Mouse (Mus musculus): ENCODE measurements at regions not wholly inside any gene's neighbourhood (a gene's known extent, or its start where the extent isn't known, plus 50 kb on each side); places are given as distances from the start of the nearest gene placed in this dataset.

DNA sequence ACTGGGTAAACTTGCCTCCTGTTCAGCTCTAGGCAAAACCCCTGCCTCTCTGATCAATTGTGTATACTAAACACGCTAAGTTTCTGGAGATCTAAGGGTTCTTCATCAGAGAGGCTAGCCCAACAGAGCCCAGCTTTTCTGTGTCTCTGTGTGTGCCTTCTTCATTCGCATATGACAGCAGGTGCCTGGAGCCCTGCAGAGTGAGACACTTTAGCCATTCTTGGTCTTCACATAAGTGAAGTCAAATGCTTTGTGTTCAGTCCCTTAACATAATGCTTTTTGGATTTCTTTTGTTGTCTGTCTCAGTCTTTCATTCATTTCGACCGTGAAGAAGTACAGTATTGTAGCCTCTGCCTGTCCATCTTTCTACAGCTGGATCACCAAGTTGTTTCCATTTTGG is 427.3 kb upstream of the Nr5a2 start:
- no peak overlapping the region for H3K9ac ChIP-seq (ENCODE audit: low read length)
- no peak overlapping the region for H3K4me3 ChIP-seq (ENCODE audit: low read length)
- H3K4me2 ChIP-seq (ENCODE audit: low read depth, low read length): no peak overlapping the region
- H3K36me3 ChIP-seq (ENCODE audit: control insufficient read depth, insufficient read depth, low read length): no peaks in the 10 kb centered on the region
- H3K4me1 ChIP-seq (replicated peaks; ENCODE audit: control insufficient read depth, insufficient read depth, low read length): no peaks in the 10 kb centered on the region
- H3K9me3 ChIP-seq (ENCODE audit: control insufficient read depth, low read length): no peaks in the 10 kb centered on the region
- 81% methylated on average over 4 of the region's 4 CpGs for WGBS
- H3K27ac ChIP-seq (ENCODE audit: low read length): no peak overlapping the region
- no peaks in the 10 kb centered on the region for H3K27me3 ChIP-seq (ENCODE audit: control insufficient read depth, insufficient read depth, low read depth, low read length)
- no peak for ATAC-seq (ENCODE audit: low read depth)

DNA sequence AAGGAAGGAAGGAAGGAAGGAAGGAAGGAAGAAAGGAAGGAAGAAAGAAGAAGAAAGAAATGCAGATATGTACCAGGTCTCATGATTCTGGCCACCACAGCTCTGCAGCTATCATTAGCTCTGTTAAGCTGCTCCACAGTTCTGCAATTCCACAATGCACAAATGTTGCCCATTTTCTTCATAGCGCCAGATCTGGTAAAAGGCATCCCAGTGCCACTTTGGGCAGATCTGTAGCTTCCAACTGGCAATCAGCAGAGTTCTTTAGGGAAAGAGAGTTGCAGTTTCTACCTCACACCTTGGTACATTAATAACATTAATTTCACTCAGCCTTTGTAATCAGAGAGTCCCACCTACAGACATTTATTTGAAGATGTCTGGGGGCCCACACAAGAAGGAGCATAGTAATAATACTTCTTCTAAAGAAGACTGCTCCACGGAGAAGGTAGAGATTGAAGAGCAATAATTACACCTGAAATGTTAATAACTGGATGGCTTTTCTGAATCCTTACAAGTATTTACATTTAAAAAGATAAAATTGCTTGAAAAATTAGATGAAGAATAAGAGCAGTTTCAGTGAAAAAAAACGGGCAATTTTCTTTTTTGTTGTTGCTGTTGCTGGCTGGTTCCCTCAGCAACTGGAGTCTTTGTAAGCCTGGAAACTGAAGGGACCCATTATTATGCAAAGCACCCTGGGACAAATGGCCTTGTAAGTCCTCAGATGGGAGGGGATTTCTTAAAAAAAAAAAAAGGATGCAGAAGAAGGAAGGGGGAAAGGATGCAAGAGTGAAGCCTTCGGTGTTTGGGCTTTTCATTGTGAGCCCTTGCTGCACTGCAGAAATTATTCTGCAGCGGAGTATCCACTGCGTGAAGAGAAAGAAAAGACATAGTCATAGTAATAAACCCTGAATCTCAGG is 418.1 kb upstream of the Nr5a2 start:
- H3K36me3 ChIP-seq (ENCODE audit: control insufficient read depth, insufficient read depth, low read length): no peaks in the 10 kb centered on the region
- WGBS: 44% methylated on average over 6 of the region's 6 CpGs
- no peaks in the 10 kb centered on the region for H3K27me3 ChIP-seq (ENCODE audit: control insufficient read depth, insufficient read depth, low read depth, low read length)
- ATAC-seq (ENCODE audit: low read depth): no peak
- H3K4me3 ChIP-seq (ENCODE audit: low read length): no peak overlapping the region
- H3K4me2 ChIP-seq (ENCODE audit: low read depth, low read length): no peak overlapping the region
- peaks cover 6% of the 10 kb centered on the region; the same call in 1 of the 2 replicates for H3K4me1 ChIP-seq (replicated peaks; ENCODE audit: control insufficient read depth, insufficient read depth, low read length)
- H3K9me3 ChIP-seq (ENCODE audit: control insufficient read depth, low read length): no peaks in the 10 kb centered on the region
- H3K9ac ChIP-seq (ENCODE audit: low read length): no peak overlapping the region
- H3K27ac ChIP-seq (ENCODE audit: low read length): no peak overlapping the region

DNA sequence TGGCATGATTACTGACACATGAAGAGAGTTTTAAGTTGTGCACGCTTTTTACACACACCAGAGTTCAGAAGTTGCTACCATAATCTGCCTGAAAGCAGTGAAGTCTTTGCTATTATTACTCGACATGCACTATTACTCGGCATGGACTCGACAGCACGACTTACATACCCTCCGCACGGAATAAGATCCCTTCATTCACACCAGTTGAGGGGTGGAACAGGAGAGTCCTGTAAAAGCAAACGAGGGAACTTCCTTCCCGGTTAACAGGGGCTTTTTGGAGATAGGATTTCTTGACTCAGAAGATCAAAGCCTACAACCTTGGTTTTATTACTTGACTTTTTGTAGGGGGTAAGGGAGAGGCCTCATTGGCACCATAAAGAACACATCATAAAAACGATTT is 416.4 kb upstream of the Nr5a2 start:
- H3K4me1 ChIP-seq (replicated peaks; ENCODE audit: control insufficient read depth, insufficient read depth, low read length): peaks cover 6% of the 10 kb centered on the region; the same call in 1 of the 2 replicates
- H3K9ac ChIP-seq (ENCODE audit: low read length): no peak overlapping the region
- H3K9me3 ChIP-seq (ENCODE audit: control insufficient read depth, low read length): no peaks in the 10 kb centered on the region
- no peaks in the 10 kb centered on the region for H3K27me3 ChIP-seq (ENCODE audit: control insufficient read depth, insufficient read depth, low read depth, low read length)
- no peak overlapping the region for H3K27ac ChIP-seq (ENCODE audit: low read length)
- H3K4me2 ChIP-seq (ENCODE audit: low read depth, low read length): no peak overlapping the region
- no peak for ATAC-seq (ENCODE audit: low read depth)
- H3K36me3 ChIP-seq (ENCODE audit: control insufficient read depth, insufficient read depth, low read length): no peaks in the 10 kb centered on the region
- H3K4me3 ChIP-seq (ENCODE audit: low read length): no peak overlapping the region
- 60% methylated on average over 10 of the region's 10 CpGs for WGBS

DNA sequence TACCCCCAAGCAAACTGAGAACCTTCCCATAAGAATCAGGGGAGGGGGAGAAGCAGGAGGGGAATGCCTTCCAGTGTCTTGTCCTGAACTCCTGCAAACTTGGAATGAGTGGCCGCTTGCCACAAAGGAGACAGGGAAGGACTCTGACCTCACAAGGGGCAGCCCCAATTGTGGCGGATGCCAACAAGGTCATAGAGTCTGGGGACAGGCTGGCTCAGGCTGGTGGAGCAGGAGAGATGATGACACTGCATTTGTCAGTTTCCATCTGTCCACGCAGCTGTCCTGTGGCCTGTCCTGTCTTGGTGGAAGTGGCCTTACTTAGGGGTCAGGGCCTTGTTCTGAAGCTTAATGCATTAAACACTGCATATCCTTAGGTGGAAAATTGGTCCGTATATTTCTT is 414.4 kb upstream of the Nr5a2 start:
- Histone ChIP-seq H3K27me3 (ENCODE audit: control insufficient read depth, insufficient read depth, low read depth, low read length) (no peaks in the 10 kb centered on the region), H3K4me3 (ENCODE audit: low read length) (no peak overlapping the region), H3K27ac (ENCODE audit: low read length) (no peak overlapping the region), H3K36me3 (ENCODE audit: control insufficient read depth, insufficient read depth, low read length) (no peaks in the 10 kb centered on the region), H3K9me3 (ENCODE audit: control insufficient read depth, low read length) (no peaks in the 10 kb centered on the region), H3K4me1 (replicated peaks; ENCODE audit: control insufficient read depth, insufficient read depth, low read length) (peaks cover 6% of the 10 kb centered on the region; the same call in 1 of the 2 replicates), H3K4me2 (ENCODE audit: low read depth, low read length) (no peak overlapping the region), H3K9ac (ENCODE audit: low read length) (no peak overlapping the region)
- WGBS: 67% methylated on average over 4 of the region's 4 CpGs
- ATAC-seq (ENCODE audit: low read depth): no peak

DNA sequence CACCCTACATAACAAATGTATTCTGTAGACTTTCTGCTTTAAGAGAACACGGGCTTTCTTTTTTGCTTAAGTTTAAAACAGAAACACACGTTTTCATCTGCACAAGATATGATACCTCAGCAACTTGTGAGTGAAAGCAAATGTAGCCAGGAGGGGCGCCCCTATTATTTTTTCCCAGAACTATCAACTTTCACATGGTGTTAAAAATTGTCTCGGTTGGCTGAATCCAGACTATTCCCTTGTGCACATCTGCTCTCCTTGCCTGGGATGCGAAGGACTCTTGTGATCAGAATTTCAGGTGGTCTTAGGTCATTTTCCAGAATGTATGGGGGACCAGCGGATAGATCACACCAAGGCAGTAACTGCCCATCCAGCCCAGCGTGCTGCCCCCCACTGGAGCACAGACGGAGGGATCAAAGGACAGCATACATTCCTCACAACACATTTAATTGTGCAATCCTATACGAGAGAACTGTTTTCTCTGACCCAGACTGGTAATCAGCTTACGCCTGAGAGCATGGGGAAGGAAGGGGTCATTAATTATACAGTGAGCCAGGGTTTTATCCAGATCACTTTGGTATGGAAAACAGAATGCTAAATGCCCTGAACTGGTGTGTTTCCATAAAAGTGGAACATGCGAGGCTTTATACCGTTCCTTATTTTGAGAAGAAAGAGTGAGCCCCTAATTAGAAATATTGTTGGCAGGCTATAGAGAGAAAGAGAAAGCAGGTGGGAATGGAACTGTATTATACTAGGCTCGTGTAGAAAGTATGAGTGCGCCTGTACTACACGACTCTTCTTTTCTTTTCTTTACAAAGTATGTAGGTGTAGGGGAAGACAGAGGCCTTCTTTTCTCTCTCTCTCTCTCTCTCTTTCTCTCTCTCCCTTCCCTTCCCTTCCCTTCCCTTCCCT is 413.5 kb upstream of the Nr5a2 start:
- H3K4me1 ChIP-seq (replicated peaks; ENCODE audit: control insufficient read depth, insufficient read depth, low read length): peaks cover 6% of the 10 kb centered on the region
- no peaks in the 10 kb centered on the region for H3K9me3 ChIP-seq (ENCODE audit: control insufficient read depth, low read length)
- ATAC-seq (ENCODE audit: low read depth): peak; percentile 54; the same call in 1 of the 2 replicates
- no peaks in the 10 kb centered on the region for H3K27me3 ChIP-seq (ENCODE audit: control insufficient read depth, insufficient read depth, low read depth, low read length)
- no peak overlapping the region for H3K9ac ChIP-seq (ENCODE audit: low read length)
- no peaks in the 10 kb centered on the region for H3K36me3 ChIP-seq (ENCODE audit: control insufficient read depth, insufficient read depth, low read length)
- H3K27ac ChIP-seq (ENCODE audit: low read length): no peak overlapping the region
- H3K4me2 ChIP-seq (ENCODE audit: low read depth, low read length): no peak overlapping the region
- no peak overlapping the region for H3K4me3 ChIP-seq (ENCODE audit: low read length)
- WGBS: 68% methylated on average over 15 of the region's 15 CpGs

DNA sequence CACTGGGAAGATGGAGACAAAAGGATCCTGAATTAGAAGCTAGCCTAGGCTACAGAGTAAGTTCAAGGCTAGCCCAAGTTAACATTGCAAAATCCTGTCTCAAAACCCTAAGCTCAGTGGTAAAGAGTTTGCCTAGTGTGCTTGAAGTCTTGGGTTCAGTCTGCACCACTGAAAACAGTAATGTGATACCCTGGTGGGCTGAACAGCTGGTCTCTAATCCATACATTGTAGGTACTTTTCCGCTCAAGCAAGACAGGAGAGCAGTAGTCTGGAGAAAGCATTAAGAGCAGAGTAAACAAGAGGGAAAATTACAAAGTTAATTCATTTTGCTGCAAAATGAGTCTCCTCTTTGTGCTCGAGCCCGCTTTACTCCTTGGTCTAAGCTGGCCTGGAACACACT is 412.0 kb upstream of the Nr5a2 start:
- no peaks in the 10 kb centered on the region for H3K27me3 ChIP-seq (ENCODE audit: control insufficient read depth, insufficient read depth, low read depth, low read length)
- H3K4me2 ChIP-seq (ENCODE audit: low read depth, low read length): no peak overlapping the region
- 77% methylated on average over 3 of the region's 3 CpGs for WGBS
- H3K36me3 ChIP-seq (ENCODE audit: control insufficient read depth, insufficient read depth, low read length): no peaks in the 10 kb centered on the region
- H3K4me1 ChIP-seq (replicated peaks; ENCODE audit: control insufficient read depth, insufficient read depth, low read length): peaks cover 6% of the 10 kb centered on the region
- no peaks in the 10 kb centered on the region for H3K9me3 ChIP-seq (ENCODE audit: control insufficient read depth, low read length)
- no peak overlapping the region for H3K9ac ChIP-seq (ENCODE audit: low read length)
- H3K4me3 ChIP-seq (ENCODE audit: low read length): no peak overlapping the region
- H3K27ac ChIP-seq (ENCODE audit: low read length): no peak overlapping the region
- ATAC-seq (ENCODE audit: low read depth): no peak

DNA sequence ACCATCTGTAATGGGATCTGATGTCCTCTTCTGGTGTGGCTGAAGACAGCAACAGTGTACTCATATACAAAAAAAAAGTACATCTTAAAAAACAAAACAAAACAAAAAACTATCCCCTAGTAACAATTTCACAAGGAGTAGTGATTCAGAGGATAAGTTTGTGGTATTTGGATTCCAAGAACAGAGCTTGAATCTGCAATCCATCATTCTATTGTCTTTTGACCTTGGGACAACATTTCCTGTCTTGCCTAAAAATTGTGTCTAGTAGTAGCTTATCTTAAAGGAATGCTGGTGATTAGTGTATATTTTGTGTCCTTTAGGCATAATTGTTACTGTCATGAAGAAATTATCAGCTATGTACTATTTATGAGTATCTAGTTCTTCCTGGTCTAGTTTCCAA is 404.1 kb upstream of the Nr5a2 start:
- Histone ChIP-seq H3K4me3 (ENCODE audit: low read length) (no peak overlapping the region), H3K9ac (ENCODE audit: low read length) (no peak overlapping the region), H3K36me3 (ENCODE audit: control insufficient read depth, insufficient read depth, low read length) (no peaks in the 10 kb centered on the region), H3K27ac (ENCODE audit: low read length) (no peak overlapping the region), H3K4me2 (ENCODE audit: low read depth, low read length) (no peak overlapping the region), H3K4me1 (replicated peaks; ENCODE audit: control insufficient read depth, insufficient read depth, low read length) (no peaks in the 10 kb centered on the region; the same call in 1 of the 2 replicates), H3K9me3 (ENCODE audit: control insufficient read depth, low read length) (no peaks in the 10 kb centered on the region), H3K27me3 (ENCODE audit: control insufficient read depth, insufficient read depth, low read depth, low read length) (no peaks in the 10 kb centered on the region)
- ATAC-seq (ENCODE audit: low read depth): no peak

DNA sequence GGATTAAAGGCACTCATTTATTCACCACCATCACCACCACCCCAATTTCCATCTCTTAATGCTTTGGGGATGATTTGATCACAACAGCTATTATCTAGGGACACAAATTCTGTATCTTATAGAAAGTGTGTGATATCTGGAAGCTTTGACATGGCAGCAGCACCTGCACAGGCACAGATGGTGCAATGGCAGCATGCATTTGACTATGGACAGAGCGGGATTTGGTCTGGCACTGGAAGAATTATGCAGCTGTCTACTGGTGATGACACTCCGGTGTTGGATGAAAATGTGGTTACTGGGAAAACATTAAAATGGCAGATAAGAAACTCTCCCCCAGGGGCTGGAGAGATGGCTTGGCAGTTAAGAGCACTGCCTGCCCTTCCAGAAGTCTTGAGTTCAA is 403.7 kb upstream of the Nr5a2 start:
- no peak overlapping the region for H3K4me2 ChIP-seq (ENCODE audit: low read depth, low read length)
- H3K36me3 ChIP-seq (ENCODE audit: control insufficient read depth, insufficient read depth, low read length): no peaks in the 10 kb centered on the region
- 94% methylated on average over 2 of the region's 2 CpGs for WGBS
- H3K27me3 ChIP-seq (ENCODE audit: control insufficient read depth, insufficient read depth, low read depth, low read length): no peaks in the 10 kb centered on the region
- no peak overlapping the region for H3K4me3 ChIP-seq (ENCODE audit: low read length)
- ATAC-seq (ENCODE audit: low read depth): no peak
- no peak overlapping the region for H3K9ac ChIP-seq (ENCODE audit: low read length)
- no peak overlapping the region for H3K27ac ChIP-seq (ENCODE audit: low read length)
- no peaks in the 10 kb centered on the region for H3K9me3 ChIP-seq (ENCODE audit: control insufficient read depth, low read length)
- H3K4me1 ChIP-seq (replicated peaks; ENCODE audit: control insufficient read depth, insufficient read depth, low read length): no peaks in the 10 kb centered on the region; the same call in 1 of the 2 replicates

DNA sequence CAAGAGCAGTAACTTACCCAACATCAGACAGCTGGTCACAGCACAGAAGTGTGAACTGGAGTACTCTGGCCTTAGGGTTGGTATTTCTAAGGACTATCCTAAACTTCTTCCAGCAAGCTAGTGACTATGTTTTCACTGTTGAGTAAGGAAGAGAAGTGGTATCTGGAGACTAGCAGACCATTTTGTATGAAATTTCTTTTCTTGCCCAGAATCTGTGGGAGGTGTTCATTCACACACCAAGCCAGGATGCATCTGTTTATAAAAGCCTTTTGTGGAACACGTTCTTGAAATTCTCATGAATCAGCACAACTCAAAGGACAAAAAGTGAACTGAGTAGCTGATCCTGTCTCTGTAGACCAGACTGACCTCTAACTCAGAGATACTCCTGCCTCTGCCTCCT is 403.3 kb upstream of the Nr5a2 start:
- WGBS: 45% methylated on average over 1 of the region's 1 CpGs
- Histone ChIP-seq H3K27ac (ENCODE audit: low read length) (no peak overlapping the region), H3K36me3 (ENCODE audit: control insufficient read depth, insufficient read depth, low read length) (no peaks in the 10 kb centered on the region), H3K4me1 (replicated peaks; ENCODE audit: control insufficient read depth, insufficient read depth, low read length) (no peaks in the 10 kb centered on the region), H3K27me3 (ENCODE audit: control insufficient read depth, insufficient read depth, low read depth, low read length) (no peaks in the 10 kb centered on the region), H3K9me3 (ENCODE audit: control insufficient read depth, low read length) (no peaks in the 10 kb centered on the region), H3K4me2 (ENCODE audit: low read depth, low read length) (no peak overlapping the region), H3K9ac (ENCODE audit: low read length) (no peak overlapping the region), H3K4me3 (ENCODE audit: low read length) (no peak overlapping the region)
- no peak for ATAC-seq (ENCODE audit: low read depth)
